Mouse (Mus musculus) heart, embryonic 11.5 days (tissue): ENCODE data around the gene Etnk2. TPM values are rescaled to one million over a fixed set of nuclear protein-coding genes. Genes with fewer than 3 reads are reported as not detected.

Experiments
- ATAC-seq: fragments of 200-750 bp; cut with Nextera tagmentation; replicated peaks from 2 replicates; pipeline ENCODE4 v1.8.0; 2017; ENCODE audit warnings: moderate library complexity; ENCODE audit not compliant: insufficient number of reproducible peaks, low FRiP score, low TSS enrichment
- H3K27ac ChIP-seq: fragments of 300-500 bp; sonication (generic); 2 replicates; pipeline ENCODE4 v1.5.1; 2014; ENCODE audit warnings: mild to moderate bottlenecking, low read depth, low read length
- H3K27me3 ChIP-seq: fragments of 300-500 bp; sonication (generic); 2 replicates; pipeline ENCODE4 v1.6.1; 2014; ENCODE audit warnings: mild to moderate bottlenecking, low read length, mixed read lengths; ENCODE audit not compliant: control insufficient read depth, insufficient read depth
- H3K36me3 ChIP-seq: fragments of 300-500 bp; sonication (generic); 2 replicates; pipeline ENCODE4 v1.6.1; 2014; ENCODE audit warnings: mild to moderate bottlenecking, low read length, moderate library complexity, mixed read lengths; ENCODE audit not compliant: control insufficient read depth, insufficient read depth
- H3K4me1 ChIP-seq: fragments of 300-500 bp; sonication (generic); 2 replicates; pipeline ENCODE4 v1.6.1; 2014; ENCODE audit warnings: low read length; ENCODE audit not compliant: control insufficient read depth, insufficient read depth
- H3K4me2 ChIP-seq: fragments of 300-500 bp; sonication (generic); 2 replicates; pipeline ENCODE4 v1.6.1; 2014; ENCODE audit warnings: mild to moderate bottlenecking, moderate library complexity
- H3K4me3 ChIP-seq: fragments of 300-500 bp; sonication (generic); 2 replicates; pipeline ENCODE4 v1.5.1; 2014; ENCODE audit warnings: low read depth, low read length
- H3K9ac ChIP-seq: fragments of 300-500 bp; sonication (generic); 2 replicates; pipeline ENCODE4 v1.6.1; 2014; ENCODE audit warnings: mild to moderate bottlenecking, low read depth, low read length, moderate library complexity
- H3K9me3 ChIP-seq: fragments of 300-500 bp; sonication (generic); replicated peaks from 2 replicates; pipeline ENCODE4 v1.6.1; 2016; ENCODE audit warnings: low read length; ENCODE audit not compliant: control insufficient read depth
- WGBS: fragments of 180-500 bp; shearing (Covaris S2); extraction: QIAGEN DNeasy Blood & Tissue Kit; methylation state at CpG from one replicate; pipeline ENCODE4 v1.1.7; 2014; ENCODE audit not compliant: insufficient replicate concordance; 5-methylcytosine and 5-hydroxymethylcytosine counted together
- polyA plus RNA-seq: library from polyadenylated mRNA; unstranded; fragments of >200 nt; fragmentation: Nextera tagmentation; extraction: Ambion mirVana; gene quantifications from 2 replicates; pipeline ENCODE4 v1.2.1, GENCODE M21; 2014

The Etnk2 gene
- polyA plus RNA-seq, 1 experiment from 2014 or later: 1.5 TPM

DNA sequence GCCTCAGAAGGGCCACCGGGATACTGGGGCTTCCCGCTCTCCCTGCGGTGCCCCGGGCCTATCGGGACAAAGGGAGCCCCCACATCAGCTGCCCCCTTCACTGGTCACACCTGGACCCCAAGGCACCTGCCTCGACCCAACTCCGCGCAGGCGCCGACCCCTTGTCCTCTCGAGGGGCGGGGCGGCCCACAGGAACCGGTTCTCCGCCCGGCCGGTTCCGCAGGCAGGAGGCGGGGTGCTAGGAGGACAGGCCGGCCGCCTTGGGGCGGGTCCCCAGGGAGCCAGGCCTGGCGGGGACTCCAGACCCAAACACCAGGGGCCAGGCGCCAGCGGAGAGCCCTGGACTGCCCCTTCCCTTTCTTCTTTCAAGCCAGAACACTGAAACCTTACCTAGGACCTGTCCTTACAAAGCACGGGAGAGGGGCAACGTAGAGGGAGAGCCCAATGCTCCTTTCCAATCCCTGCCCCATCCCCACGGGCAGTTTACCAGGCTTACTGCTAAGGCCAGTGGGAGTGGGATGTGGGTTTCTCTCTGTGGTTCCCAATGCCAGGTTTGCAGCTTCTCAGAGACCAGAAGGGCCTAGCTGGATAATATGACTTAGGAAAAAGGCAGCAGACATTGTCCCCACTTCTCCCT is 54.9 kb downstream of the Etnk2 start:
- Histone ChIP-seq H3K4me1 (peaks cover 30% of the 10 kb centered on the region), H3K36me3 (no peaks in the 10 kb centered on the region), H3K27me3 (no peaks in the 10 kb centered on the region), H3K27ac (peak overlapping the region; percentile 50), H3K9me3 (no peaks in the 10 kb centered on the region), H3K4me3 (peak overlapping the region; percentile 49), H3K4me2 (peak overlapping the region; percentile 83), H3K9ac (peak overlapping the region; percentile 70)
- no peak; the same call in 1 of the 2 replicates for ATAC-seq
- WGBS: 13% methylated on average over 27 of the region's 28 CpGs

DNA sequence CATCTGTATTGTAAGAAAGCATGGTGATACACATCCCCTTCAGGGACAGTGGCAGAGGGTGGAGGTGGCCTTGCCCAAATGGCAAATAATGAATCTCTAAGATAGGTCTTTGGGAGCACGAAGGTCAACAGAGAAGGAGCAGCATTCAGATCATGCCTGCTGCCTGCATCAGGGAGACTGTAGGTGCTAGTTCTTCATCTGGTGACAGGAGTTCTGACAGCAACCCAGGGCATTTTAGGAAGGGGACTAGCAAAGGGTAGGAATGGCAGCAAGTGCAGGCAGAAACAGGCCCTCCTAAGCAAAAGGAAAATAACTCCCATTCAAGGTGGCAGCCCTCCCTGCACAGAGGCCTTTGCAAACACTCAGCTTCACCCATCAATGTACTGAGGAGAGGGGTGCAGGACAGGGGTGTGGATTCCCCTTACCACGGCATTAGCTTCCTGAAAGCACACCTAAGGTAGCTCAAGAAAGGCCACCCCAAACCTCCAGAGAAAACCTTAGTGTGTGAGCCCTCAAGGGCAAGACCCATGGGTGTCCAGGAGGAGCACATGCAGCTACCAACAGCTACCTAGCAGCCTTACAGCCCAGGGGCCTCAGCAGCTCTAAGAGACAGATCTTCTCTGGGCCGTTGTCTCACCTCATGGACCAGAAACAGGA is 55.9 kb downstream of the Etnk2 start:
- no peak overlapping the region for H3K4me3 ChIP-seq
- H3K9ac ChIP-seq: no peak overlapping the region
- peaks cover 30% of the 10 kb centered on the region for H3K4me1 ChIP-seq
- H3K9me3 ChIP-seq: no peaks in the 10 kb centered on the region
- no peak for ATAC-seq
- H3K27me3 ChIP-seq: no peaks in the 10 kb centered on the region
- no peak overlapping the region for H3K27ac ChIP-seq
- no peaks in the 10 kb centered on the region for H3K36me3 ChIP-seq
- 78% methylated on average over 3 of the region's 3 CpGs for WGBS
- no peak overlapping the region for H3K4me2 ChIP-seq

DNA sequence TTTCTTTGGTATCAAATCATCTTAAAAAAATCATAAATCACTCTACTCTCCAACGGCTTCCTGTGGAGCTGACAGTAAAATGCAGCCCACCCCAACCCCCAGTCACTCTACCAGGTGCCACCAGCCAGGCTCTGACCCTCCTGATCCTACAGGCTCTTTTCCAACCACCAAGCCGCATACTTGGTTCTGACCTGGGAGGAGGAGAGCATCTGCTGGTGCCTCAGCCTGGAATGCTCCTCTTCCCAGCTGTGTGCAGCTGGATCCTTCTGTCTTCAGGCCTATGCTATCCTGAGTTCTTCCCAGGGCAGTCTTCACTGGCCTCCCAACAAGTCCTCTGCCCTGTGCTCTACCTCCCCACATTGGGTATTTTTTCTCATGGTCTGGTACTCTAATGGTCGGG is 57.1 kb downstream of the Etnk2 start:
- Histone ChIP-seq H3K9me3 (no peaks in the 10 kb centered on the region), H3K4me1 (peaks cover 30% of the 10 kb centered on the region), H3K36me3 (no peaks in the 10 kb centered on the region), H3K27me3 (peaks cover 3% of the 10 kb centered on the region; the same call in 1 of the 2 replicates), H3K4me2 (no peak overlapping the region; the same call in 1 of the 2 replicates), H3K9ac (no peak overlapping the region), H3K27ac (no peak overlapping the region), H3K4me3 (no peak overlapping the region)
- no peak for ATAC-seq
- WGBS: 67% methylated on average over 3 of the region's 3 CpGs

DNA sequence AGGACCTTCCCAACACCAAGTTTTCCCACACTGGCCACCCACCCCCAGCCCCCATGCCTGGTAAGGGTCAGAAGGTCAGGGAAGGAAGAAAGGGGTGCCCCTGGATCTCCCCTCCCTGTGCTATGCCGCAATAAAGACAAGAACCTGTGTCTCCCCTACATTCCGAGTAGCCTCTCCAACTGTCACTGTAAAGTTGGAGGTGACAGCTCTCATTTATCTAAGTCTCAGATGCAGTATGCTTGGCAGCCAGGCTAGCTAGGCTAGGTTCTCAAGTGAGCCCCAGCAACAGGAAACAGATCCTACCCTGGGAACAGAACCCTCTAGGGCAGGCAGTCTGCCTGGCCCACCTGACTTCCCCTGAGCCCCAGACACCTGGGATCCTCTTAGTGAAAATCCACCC is 57.7 kb downstream of the Etnk2 start:
- H3K27me3 ChIP-seq: peaks cover 4% of the 10 kb centered on the region; the same call in 1 of the 2 replicates
- H3K4me2 ChIP-seq: no peak overlapping the region; the same call in 1 of the 2 replicates
- no peak overlapping the region for H3K9ac ChIP-seq
- no peak for ATAC-seq
- H3K27ac ChIP-seq: no peak overlapping the region
- peaks cover 30% of the 10 kb centered on the region for H3K4me1 ChIP-seq
- 37% methylated on average over 2 of the region's 2 CpGs for WGBS
- no peaks in the 10 kb centered on the region for H3K9me3 ChIP-seq
- no peaks in the 10 kb centered on the region for H3K36me3 ChIP-seq
- no peak overlapping the region for H3K4me3 ChIP-seq

DNA sequence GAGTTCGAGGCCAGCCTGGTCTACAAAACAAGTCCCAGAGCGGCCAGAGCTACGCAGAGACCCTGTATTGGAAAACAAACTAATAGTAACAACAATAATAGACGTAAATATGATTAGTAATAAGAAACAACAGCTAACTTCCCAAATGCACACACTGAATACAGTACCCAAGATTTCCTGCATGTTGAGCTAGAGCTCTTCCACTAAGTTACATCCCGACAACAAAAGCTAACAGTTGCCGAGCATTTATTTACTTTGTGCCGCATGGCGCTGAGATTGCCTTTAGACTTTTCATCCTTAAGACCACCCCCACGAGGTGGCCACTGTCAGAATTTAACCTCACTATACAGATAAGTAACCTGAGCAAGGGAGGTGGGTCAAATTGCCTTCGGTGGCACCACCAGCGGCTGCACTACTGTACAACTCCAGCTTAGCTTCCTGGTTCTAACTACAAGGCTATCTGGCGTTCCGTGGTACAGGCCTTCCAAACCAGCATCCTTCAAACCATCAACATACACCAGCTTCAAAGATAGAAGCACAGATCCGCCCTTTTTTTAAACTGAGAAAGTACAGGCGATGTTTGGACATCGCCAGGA is 58.7 kb downstream of the Etnk2 start:
- Histone ChIP-seq H3K27me3 (peaks cover 4% of the 10 kb centered on the region; the same call in 1 of the 2 replicates), H3K4me1 (peaks cover 29% of the 10 kb centered on the region), H3K9me3 (no peaks in the 10 kb centered on the region), H3K4me2 (peak overlapping the region; percentile 83), H3K27ac (0 out of 2 replicates have a peak overlapping the region, but pooled peaks have one; percentile 50), H3K4me3 (peak overlapping the region; percentile 61), H3K36me3 (no peaks in the 10 kb centered on the region), H3K9ac (peak overlapping the region; percentile 68)
- no peak for ATAC-seq
- 43% methylated on average over 16 of the region's 16 CpGs for WGBS

DNA sequence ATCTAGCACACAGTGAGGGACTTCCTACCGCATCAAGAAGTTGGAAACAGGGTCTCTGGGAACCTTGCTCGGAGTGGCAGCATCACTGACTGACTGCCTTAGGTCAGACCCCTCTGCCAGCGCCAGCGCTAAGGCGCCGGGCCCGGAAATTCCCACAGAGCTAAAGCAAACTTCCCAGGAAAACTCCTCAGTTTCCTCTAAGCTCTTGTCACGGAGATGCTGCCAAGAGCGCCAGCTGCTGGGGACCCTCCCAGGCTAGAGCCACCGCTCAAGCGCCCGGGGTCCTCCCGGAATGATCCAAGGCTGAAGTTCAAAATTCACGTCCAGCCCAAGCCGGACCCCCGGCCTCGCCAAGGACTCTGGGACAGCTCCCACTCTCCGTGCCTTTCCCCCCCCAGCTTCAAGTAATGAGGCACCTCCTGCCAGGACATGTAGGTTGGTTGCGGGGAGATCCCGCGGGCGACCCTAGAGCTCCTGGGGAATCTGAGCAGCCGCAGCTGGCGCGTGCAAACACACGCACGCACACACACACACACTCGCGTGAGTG is 59.3 kb downstream of the Etnk2 start:
- H3K27me3 ChIP-seq: peaks cover 4% of the 10 kb centered on the region; the same call in 1 of the 2 replicates
- ATAC-seq: no peak
- H3K9ac ChIP-seq: peak overlapping the region; percentile 68
- peak overlapping the region; percentile 83 for H3K4me2 ChIP-seq
- H3K4me1 ChIP-seq: peaks cover 23% of the 10 kb centered on the region
- H3K9me3 ChIP-seq: no peaks in the 10 kb centered on the region
- H3K36me3 ChIP-seq: no peaks in the 10 kb centered on the region
- WGBS: under 1% methylated on average over 29 of the region's 29 CpGs
- peak overlapping the region; percentile 61 for H3K4me3 ChIP-seq
- peak overlapping the region; percentile 82 for H3K27ac ChIP-seq

DNA sequence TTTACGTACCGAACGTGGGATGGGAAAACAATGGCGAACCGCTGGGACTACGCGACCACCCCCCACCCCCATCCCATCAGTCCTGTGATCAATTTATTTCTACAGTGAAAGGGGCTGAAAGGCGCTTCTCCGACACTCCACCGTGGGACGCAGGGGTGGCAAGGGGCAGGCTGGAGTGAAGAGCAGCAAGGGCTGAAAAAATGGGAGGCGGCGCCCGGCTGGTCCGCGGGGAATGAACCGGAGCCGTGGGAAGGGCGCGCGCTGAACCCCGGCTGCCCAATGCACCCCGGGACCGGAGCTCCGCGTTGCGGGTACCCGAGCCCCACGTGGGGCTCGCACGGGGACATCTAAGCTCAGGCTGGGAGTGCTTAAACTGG is 59.8 kb downstream of the Etnk2 start:
- no peaks in the 10 kb centered on the region for H3K9me3 ChIP-seq
- no peaks in the 10 kb centered on the region for H3K36me3 ChIP-seq
- WGBS: under 1% methylated on average over 28 of the region's 31 CpGs
- no peak for ATAC-seq
- peak overlapping the region; percentile 61 for H3K4me3 ChIP-seq
- H3K4me2 ChIP-seq: peak overlapping the region; percentile 83
- peak overlapping the region; percentile 68 for H3K9ac ChIP-seq
- H3K4me1 ChIP-seq: peaks cover 19% of the 10 kb centered on the region
- peak overlapping the region; percentile 82 for H3K27ac ChIP-seq
- H3K27me3 ChIP-seq: peaks cover 4% of the 10 kb centered on the region; the same call in 1 of the 2 replicates

DNA sequence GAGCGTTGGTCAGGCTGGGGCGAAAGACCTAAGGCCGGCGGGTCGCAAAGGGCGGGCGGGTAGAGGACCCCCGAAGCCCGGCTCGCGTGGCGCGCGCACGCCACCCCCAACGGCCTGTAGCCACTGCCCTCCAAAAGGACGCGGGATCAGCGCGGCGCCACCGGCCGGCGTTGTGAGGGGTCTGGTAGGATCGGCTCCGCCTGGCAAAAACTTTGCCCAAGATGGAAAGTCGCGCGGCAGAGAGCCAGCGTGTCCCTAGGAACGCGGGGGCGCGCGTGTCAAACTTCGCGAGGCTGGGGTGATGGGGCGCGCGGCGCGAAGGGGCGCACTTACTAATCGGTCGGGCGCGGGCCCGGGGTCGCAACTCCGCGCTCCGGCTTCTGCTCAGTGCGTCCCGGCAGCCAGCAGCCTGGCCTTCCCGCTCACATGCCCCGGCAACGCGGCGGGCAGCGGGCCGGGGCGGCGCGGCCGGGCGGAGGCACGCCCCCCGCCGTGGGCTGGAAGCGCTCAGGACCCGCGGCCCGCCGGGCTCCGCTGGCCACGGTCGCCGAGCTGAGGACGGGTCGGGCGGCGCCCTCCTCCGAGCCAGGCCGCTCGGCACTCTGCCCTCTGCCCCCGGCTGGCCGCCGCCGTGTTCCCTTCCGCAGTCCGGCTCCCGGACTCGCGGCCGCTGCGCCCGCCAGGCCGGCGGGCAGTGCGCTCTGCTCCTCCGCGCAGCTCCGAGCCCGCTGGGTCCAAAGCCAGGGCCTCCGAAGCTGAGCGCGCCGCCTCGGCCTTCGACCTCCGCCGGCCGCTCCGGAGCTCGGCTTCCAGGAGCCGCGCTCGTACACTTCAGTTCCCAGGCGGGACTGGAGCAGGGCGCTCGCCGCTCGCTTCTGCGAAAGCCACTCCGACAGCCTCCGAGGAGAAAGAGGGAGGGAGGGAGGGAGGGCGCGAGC is 60.4 kb downstream of the Etnk2 start, which contains the start of gene Sox13:
Gene Sox13, minus strand, starts transcription at position 835 of the 938 bp plus-strand sequence.
- ATAC-seq: peak; percentile 37
- peak within 1 kb of the TSS; percentile 68 for H3K9ac ChIP-seq
- H3K36me3 ChIP-seq: no peaks in the 10 kb centered on the region
- peaks cover 4% of the 10 kb centered on the region; the same call in 1 of the 2 replicates for H3K27me3 ChIP-seq
- peak within 1 kb of the TSS; percentile 61 for H3K4me3 ChIP-seq
- no peaks in the 10 kb centered on the region for H3K9me3 ChIP-seq
- H3K4me1 ChIP-seq: peaks cover 13% of the 10 kb centered on the region
- H3K4me2 ChIP-seq: peak within 1 kb of the TSS; percentile 83
- WGBS: under 1% methylated on average over 114 of the region's 128 CpGs
- peak within 1 kb of the TSS; percentile 82 for H3K27ac ChIP-seq
